Mouse (Mus musculus): ENCODE measurements around the gene Arpc2. TPM values are rescaled to one million over a fixed set of nuclear protein-coding genes. Genes with fewer than 3 reads are reported as not detected.

Gene Arpc2
- polyA plus RNA-seq, 1 experiment from 2014 or later = 406 TPM

DNA sequence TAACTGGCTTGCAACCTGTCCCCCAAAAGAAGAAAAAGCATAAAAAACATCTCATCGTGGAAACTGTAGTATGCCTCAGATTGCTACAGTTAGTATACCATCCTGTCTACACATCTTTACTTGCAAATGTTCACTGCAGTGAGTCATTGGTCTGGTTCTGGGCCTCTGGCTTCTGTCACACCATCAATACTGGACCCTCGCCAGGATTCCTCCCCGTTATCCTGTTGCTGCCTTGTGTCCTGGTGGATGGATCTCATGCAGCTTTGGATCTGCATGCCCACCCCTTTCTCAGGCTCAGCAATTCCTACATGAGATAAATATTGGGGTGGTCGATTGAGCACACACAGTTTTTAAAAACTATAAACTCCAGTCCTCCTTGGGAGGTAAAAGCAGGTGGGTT lies 35.8 kb downstream of the Arpc2 start:
- Histone ChIP-seq H3K27me3 (ENCODE audit: control insufficient read depth, insufficient read depth, low read length) (no peaks in the 10 kb centered on the region), H3K36me3 (ENCODE audit: control insufficient read depth, insufficient read depth, low read length) (peaks cover 22% of the 10 kb centered on the region), H3K9ac (replicated peaks; ENCODE audit: low read depth, low read length) (no peak overlapping the region), H3K4me2 (replicated peaks; ENCODE audit: low read depth, low read length) (no peak overlapping the region), H3K27ac (ENCODE audit: low read length) (no peak overlapping the region; the same call in 1 of the 2 replicates), H3K4me1 (ENCODE audit: control insufficient read depth, insufficient read depth, low read length) (peaks cover 32% of the 10 kb centered on the region), H3K9me3 (ENCODE audit: control insufficient read depth, low read depth, low read length) (no peaks in the 10 kb centered on the region), H3K4me3 (ENCODE audit: low read depth, low read length) (no peak overlapping the region)
- ATAC-seq (ENCODE audit: insufficient number of reproducible peaks, insufficient read depth, low FRiP score, low read depth) = no peak
- 47% methylated on average over 4 of the region's 4 CpGs for WGBS

DNA sequence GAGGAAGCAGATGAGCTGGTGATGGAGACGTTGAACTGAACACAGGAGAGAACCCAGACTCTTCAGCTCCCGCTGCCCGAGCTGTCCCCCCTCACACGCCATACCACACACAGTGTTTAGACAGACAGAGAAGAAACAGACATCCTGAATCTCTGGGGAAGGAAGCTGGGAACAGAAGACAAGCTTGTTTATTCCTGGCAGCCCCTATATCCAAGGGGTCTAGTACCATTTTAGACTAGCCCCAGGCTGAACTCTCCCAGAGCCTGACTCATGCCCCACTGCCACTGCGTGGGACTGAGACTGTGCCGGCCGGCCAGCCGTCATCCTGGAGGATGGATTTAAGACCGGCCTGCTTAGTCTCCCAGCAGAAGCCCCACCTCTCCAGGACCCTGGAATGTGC lies 39.1 kb downstream of the Arpc2 start:
- Histone ChIP-seq H3K27ac (ENCODE audit: low read length) (peak overlapping the region; percentile 85), H3K4me3 (ENCODE audit: low read depth, low read length) (no peak overlapping the region), H3K4me1 (ENCODE audit: control insufficient read depth, insufficient read depth, low read length) (peaks cover 36% of the 10 kb centered on the region), H3K36me3 (ENCODE audit: control insufficient read depth, insufficient read depth, low read length) (peaks cover 12% of the 10 kb centered on the region), H3K4me2 (replicated peaks; ENCODE audit: low read depth, low read length) (peak overlapping the region; percentile 22; the same call in 1 of the 2 replicates), H3K27me3 (ENCODE audit: control insufficient read depth, insufficient read depth, low read length) (no peaks in the 10 kb centered on the region), H3K9me3 (ENCODE audit: control insufficient read depth, low read depth, low read length) (no peaks in the 10 kb centered on the region), H3K9ac (replicated peaks; ENCODE audit: low read depth, low read length) (no peak overlapping the region)
- 16% methylated on average over 9 of the region's 9 CpGs for WGBS
- ATAC-seq (ENCODE audit: insufficient number of reproducible peaks, insufficient read depth, low FRiP score, low read depth) = peak; percentile 79

DNA sequence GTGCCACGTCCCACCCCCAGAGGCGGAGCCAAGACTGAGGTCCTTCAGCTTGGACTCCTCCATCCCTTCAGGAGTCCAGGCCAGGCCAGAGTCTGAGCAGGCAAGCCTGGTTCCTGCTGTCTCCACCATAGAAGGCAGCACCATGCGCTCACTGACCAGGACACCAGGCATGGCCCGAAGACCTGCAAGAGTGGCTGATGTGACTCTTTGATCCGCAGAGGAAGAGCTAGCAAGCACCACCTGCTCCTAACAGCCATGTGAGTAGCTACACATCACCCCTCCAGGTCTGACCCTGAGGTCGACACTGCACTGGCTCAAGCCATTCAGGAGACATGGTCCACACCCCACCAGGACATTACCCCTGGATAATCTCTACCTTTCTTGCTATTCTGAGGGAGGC lies 41.2 kb downstream of the Arpc2 start:
- Histone ChIP-seq H3K4me2 (replicated peaks; ENCODE audit: low read depth, low read length) (peak overlapping the region; percentile 17; the same call in 1 of the 2 replicates), H3K27me3 (ENCODE audit: control insufficient read depth, insufficient read depth, low read length) (no peaks in the 10 kb centered on the region), H3K4me3 (ENCODE audit: low read depth, low read length) (no peak overlapping the region), H3K4me1 (ENCODE audit: control insufficient read depth, insufficient read depth, low read length) (peaks cover 28% of the 10 kb centered on the region), H3K27ac (ENCODE audit: low read length) (no peak overlapping the region), H3K36me3 (ENCODE audit: control insufficient read depth, insufficient read depth, low read length) (peaks cover 32% of the 10 kb centered on the region), H3K9ac (replicated peaks; ENCODE audit: low read depth, low read length) (no peak overlapping the region), H3K9me3 (ENCODE audit: control insufficient read depth, low read depth, low read length) (no peaks in the 10 kb centered on the region)
- ATAC-seq (ENCODE audit: insufficient number of reproducible peaks, insufficient read depth, low FRiP score, low read depth) = no peak
- WGBS = 65% methylated on average over 6 of the region's 6 CpGs

DNA sequence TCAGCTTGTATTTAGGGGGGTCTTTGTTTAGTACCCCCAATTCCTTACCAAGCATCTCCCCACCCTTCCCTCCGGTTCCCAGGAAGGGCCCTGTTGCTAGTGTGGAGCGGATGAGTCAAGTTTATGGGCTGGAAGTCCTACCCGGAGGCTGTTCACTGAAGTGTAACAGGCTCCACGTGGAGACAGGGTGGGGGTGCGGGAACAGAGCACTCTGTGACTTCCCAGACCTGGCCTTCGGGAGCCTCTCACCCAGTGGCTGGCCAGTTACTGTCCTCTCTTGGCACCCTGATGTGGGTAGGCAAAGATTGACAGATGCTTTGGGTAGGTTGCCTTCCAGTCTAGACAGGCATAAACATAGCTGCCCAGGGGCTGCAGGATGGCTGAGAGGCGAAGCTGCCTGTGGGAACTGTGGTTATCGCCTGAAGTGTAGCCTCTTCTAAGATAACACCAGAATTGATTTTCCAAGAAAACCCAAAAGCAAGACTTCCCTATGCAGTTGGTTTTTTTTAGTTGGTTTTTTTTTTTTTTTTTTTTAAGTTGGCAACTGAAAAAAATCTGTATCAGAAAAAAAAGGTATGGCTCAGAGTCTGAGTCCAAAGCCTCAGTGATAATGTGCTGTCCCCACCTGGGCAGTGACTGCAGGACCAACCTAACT lies 42.1 kb downstream of the Arpc2 start:
- Histone ChIP-seq H3K4me1 (ENCODE audit: control insufficient read depth, insufficient read depth, low read length) (peaks cover 31% of the 10 kb centered on the region), H3K27ac (ENCODE audit: low read length) (no peak overlapping the region), H3K36me3 (ENCODE audit: control insufficient read depth, insufficient read depth, low read length) (peaks cover 42% of the 10 kb centered on the region), H3K4me2 (replicated peaks; ENCODE audit: low read depth, low read length) (peak overlapping the region; percentile 17; the same call in 1 of the 2 replicates), H3K9me3 (ENCODE audit: control insufficient read depth, low read depth, low read length) (no peaks in the 10 kb centered on the region), H3K27me3 (ENCODE audit: control insufficient read depth, insufficient read depth, low read length) (no peaks in the 10 kb centered on the region), H3K4me3 (ENCODE audit: low read depth, low read length) (no peak overlapping the region), H3K9ac (replicated peaks; ENCODE audit: low read depth, low read length) (no peak overlapping the region; the same call in 1 of the 2 replicates)
- 56% methylated on average over 8 of the region's 8 CpGs for WGBS
- no peak for ATAC-seq (ENCODE audit: insufficient number of reproducible peaks, insufficient read depth, low FRiP score, low read depth)

DNA sequence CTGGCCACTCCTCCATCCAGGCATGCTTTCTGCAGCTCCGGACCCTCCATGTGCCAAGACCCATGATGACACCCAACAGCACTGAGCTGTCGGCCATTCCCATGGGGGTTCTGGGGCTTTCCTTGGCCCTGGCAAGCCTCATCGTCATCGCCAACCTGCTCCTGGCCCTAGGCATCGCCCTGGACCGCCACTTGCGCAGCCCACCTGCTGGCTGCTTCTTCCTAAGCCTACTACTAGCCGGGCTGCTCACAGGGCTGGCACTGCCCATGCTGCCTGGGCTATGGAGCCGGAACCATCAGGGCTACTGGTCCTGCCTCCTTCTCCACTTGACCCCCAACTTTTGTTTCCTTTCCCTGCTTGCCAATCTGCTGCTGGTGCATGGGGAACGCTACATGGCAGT lies 42.7 kb downstream of the Arpc2 start, which contains the start of gene Gpbar1:
Gpbar1 (plus strand) TSS at position 13 of the 400 bp plus-strand sequence.
- Histone ChIP-seq H3K4me2 (replicated peaks; ENCODE audit: low read depth, low read length) (peak within 1 kb of the TSS; percentile 17; the same call in 1 of the 2 replicates), H3K4me1 (ENCODE audit: control insufficient read depth, insufficient read depth, low read length) (peaks cover 32% of the 10 kb centered on the region)
- WGBS = 87% methylated on average over 10 of the region's 10 CpGs

DNA sequence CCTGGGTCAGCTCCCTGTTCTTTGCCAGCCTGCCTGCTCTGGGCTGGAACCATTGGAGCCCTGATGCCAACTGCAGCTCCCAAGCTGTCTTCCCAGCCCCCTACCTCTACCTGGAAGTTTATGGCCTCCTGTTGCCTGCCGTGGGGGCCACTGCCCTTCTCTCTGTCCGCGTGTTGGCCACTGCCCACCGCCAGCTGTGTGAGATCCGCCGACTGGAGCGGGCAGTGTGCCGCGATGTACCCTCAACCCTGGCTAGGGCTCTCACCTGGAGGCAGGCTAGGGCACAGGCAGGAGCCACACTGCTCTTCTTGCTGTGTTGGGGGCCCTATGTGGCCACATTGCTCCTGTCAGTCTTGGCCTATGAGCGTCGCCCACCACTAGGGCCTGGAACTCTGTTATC lies 43.1 kb downstream of the Arpc2 start:
- H3K27ac ChIP-seq (ENCODE audit: low read length) = no peak overlapping the region
- ATAC-seq (ENCODE audit: insufficient number of reproducible peaks, insufficient read depth, low FRiP score, low read depth) = no peak
- no peaks in the 10 kb centered on the region for H3K27me3 ChIP-seq (ENCODE audit: control insufficient read depth, insufficient read depth, low read length)
- WGBS = 91% methylated on average over 11 of the region's 11 CpGs
- H3K9me3 ChIP-seq (ENCODE audit: control insufficient read depth, low read depth, low read length) = no peaks in the 10 kb centered on the region
- H3K36me3 ChIP-seq (ENCODE audit: control insufficient read depth, insufficient read depth, low read length) = peaks cover 45% of the 10 kb centered on the region
- peaks cover 33% of the 10 kb centered on the region for H3K4me1 ChIP-seq (ENCODE audit: control insufficient read depth, insufficient read depth, low read length)
- no peak overlapping the region for H3K4me2 ChIP-seq (replicated peaks; ENCODE audit: low read depth, low read length)
- H3K9ac ChIP-seq (replicated peaks; ENCODE audit: low read depth, low read length) = no peak overlapping the region
- no peak overlapping the region for H3K4me3 ChIP-seq (ENCODE audit: low read depth, low read length)

More for the DNA sequence above, 42.7 kb downstream of the Arpc2 start, which contains the start of gene Gpbar1:
- Histone ChIP-seq H3K4me3 (ENCODE audit: low read depth, low read length) (no peak within 1 kb of the TSS), H3K27me3 (ENCODE audit: control insufficient read depth, insufficient read depth, low read length) (no peaks in the 10 kb centered on the region), H3K27ac (ENCODE audit: low read length) (no peak within 1 kb of the TSS), H3K9ac (replicated peaks; ENCODE audit: low read depth, low read length) (no peak within 1 kb of the TSS; the same call in 1 of the 2 replicates), H3K9me3 (ENCODE audit: control insufficient read depth, low read depth, low read length) (no peaks in the 10 kb centered on the region), H3K36me3 (ENCODE audit: control insufficient read depth, insufficient read depth, low read length) (peaks cover 45% of the 10 kb centered on the region)
- no peak for ATAC-seq (ENCODE audit: insufficient number of reproducible peaks, insufficient read depth, low FRiP score, low read depth)

DNA sequence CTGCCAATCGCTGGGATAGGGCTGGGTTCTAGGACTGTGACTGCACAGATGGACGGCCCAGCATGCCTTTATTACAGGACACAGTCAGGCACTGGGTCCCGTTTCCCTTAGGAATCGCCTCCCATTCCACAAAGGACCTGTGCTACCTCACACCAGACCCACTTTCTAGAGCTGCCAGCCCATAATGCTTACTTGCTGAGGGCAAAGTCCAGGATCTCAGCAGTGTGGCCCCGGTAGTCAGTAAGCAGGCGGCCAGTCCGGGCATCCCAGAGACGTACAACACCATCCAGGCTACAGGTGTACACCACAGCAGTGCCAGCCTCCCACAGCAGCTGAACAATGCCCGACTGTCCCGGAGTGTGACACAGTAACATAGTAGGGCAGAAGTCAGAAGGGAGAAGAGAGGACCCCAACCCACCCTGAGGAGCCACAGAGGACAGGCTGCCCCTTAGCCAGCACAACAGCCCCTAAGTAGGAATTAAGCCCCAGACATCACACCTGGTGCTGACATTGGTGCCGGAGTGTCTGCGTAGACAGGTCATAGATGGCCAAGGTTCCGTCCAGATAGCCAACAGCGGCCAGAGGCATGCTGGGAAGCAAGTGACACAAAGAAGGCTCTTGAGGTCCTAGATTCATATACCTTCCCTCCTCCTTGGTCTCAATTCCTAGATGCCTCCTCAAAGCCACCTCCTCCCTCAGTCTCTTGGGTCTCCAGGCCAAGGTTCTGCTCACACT lies 44.9 kb downstream of the Arpc2 start:
- H3K4me2 ChIP-seq (replicated peaks; ENCODE audit: low read depth, low read length) = no peak overlapping the region
- H3K36me3 ChIP-seq (ENCODE audit: control insufficient read depth, insufficient read depth, low read length) = peaks cover 45% of the 10 kb centered on the region
- no peaks in the 10 kb centered on the region for H3K27me3 ChIP-seq (ENCODE audit: control insufficient read depth, insufficient read depth, low read length)
- no peak overlapping the region for H3K27ac ChIP-seq (ENCODE audit: low read length)
- WGBS = 93% methylated on average over 14 of the region's 14 CpGs
- H3K9me3 ChIP-seq (ENCODE audit: control insufficient read depth, low read depth, low read length) = no peaks in the 10 kb centered on the region
- no peak overlapping the region for H3K9ac ChIP-seq (replicated peaks; ENCODE audit: low read depth, low read length)
- ATAC-seq (ENCODE audit: insufficient number of reproducible peaks, insufficient read depth, low FRiP score, low read depth) = no peak
- H3K4me1 ChIP-seq (ENCODE audit: control insufficient read depth, insufficient read depth, low read length) = peaks cover 21% of the 10 kb centered on the region
- H3K4me3 ChIP-seq (ENCODE audit: low read depth, low read length) = no peak overlapping the region

DNA sequence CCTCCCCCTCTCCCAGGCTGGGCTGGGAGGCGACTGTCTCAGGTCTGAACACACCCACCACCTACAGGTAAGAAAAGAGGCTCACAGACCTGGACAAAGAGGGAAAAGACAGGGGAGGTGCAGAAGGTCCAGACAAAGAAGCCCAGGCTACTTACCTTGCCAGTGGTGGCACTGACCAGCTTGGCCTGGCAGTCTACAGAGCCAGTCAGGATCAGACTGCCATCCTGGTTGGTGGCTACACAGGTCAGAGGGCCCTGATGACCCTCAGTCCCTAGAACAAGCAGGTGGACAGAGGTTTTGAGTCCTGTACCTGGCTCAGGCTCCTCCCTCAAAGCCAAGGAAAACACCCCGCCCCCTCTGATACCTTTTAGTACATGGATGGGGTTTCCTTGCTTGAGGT lies 45.5 kb downstream of the Arpc2 start:
- no peak overlapping the region for H3K9ac ChIP-seq (replicated peaks; ENCODE audit: low read depth, low read length)
- WGBS = 92% methylated on average over 2 of the region's 2 CpGs
- H3K4me2 ChIP-seq (replicated peaks; ENCODE audit: low read depth, low read length) = no peak overlapping the region
- H3K36me3 ChIP-seq (ENCODE audit: control insufficient read depth, insufficient read depth, low read length) = peaks cover 45% of the 10 kb centered on the region
- H3K4me3 ChIP-seq (ENCODE audit: low read depth, low read length) = no peak overlapping the region
- peaks cover 23% of the 10 kb centered on the region for H3K4me1 ChIP-seq (ENCODE audit: control insufficient read depth, insufficient read depth, low read length)
- ATAC-seq (ENCODE audit: insufficient number of reproducible peaks, insufficient read depth, low FRiP score, low read depth) = no peak
- no peaks in the 10 kb centered on the region for H3K9me3 ChIP-seq (ENCODE audit: control insufficient read depth, low read depth, low read length)
- no peaks in the 10 kb centered on the region for H3K27me3 ChIP-seq (ENCODE audit: control insufficient read depth, insufficient read depth, low read length)
- H3K27ac ChIP-seq (ENCODE audit: low read length) = no peak overlapping the region
